Mouse (Mus musculus) yolk sac, embryonic 10.5 days (tissue): ENCODE data around the gene Lgsn.

ENCODE experiments used
- DNase-seq: peaks from one replicate; pipeline ENCODE4 v3.0.0-alpha.2; 2017; ENCODE audit warnings: low spot score

Lgsn gene

DNA sequence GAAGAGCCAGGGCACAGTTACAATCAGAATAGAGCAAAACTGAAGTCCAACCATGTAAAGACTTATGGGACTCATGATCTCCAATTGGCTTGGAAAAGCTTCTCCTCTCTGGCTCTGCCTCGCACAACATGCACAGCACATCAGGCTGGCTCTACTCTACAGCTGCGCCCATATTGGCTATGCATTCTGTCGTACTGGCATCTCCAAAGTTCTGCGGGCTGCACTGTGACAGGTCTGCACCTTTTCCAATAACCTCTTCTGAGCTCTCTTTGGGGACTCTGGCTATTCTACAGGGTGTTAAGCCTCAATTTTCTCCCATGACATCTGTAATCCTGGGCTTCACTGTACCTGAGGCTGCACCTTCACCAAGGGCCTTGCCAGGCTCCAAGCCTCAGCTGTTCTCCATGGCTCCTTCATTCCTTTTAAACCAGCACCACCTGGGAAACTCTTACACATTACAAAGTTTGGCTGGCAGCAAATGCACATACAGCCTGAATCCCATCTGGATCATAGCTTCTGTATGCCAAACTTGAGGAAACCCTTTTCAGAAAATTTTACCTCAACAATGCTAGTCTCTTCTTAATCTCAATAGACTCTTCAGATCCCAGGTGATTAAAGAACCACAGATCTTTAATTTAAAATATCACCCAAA is 44.5 kb downstream of the Lgsn start:
- DNase-seq = no peak

DNA sequence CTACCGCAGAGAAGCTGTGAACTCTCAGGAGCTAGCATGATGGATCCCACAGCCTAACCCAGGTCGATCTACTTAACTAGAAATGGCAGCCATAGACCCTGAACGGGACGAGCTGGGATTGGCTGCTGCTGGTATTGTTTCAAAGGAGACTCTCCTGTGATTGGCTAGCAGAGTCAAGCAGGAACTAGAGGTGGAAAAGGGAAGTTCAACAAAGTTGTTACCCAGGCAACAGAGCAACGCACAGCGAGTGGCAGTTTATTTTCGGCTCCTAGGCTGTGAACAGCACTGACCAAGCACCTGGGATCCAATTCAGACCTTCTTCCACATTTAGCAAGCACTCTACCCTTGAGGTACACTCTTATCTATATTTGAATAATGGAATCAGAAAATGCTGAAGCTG is 46.4 kb downstream of the Lgsn start, which contains the start of the genes 4931428L18Rik and Pih1d3:
Gene 4931428L18Rik (minus strand): TSS at position 121 of the 400 bp plus-strand sequence.
Gene Pih1d3 (plus strand): TSS at position 275 of the 400 bp plus-strand sequence.
- no peak for DNase-seq

DNA sequence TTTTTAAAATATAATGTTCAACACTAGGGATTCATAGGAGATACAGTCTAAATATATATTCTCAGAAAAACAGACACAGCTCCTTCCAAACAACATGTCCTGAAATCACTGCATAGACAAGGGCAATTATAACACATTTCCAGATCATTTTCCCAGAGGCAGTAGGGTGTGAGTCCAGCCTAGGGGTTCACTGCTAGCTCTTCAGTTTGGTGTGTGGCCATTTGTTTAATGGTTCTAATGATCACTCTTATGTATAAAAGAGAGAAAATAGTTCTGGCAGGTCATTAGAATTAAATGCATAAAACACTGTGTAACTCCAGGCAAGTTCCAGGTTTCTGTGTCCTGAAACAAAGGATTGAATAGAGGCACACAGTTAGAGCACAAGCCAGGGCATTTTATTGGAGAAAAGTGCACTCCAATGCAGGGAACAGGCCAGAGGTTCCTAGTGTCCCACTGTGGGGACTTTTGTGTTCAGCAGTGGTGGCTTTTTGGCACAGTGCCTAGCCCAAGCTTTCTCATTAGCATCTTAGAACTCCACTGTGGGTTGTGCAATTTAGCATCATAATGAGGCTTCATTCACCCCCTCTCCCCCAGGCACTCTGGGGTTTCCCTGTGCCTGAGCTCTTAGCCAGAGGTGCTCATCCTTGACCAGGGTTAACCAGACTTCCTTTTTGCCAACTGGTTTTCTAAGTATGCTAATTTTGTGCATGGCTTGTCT is 57.3 kb downstream of the Lgsn start:
- no peak for DNase-seq
